Mouse (Mus musculus) heart, adult 11 months (tissue): ENCODE measurements around the gene Gpr179.
"Not testable (repeated sequence)": the region's sequence is repeated elsewhere in the genome, so short reads cannot be mapped to it uniquely, and the experiment has no call there.

ENCODE experiments used
- DNase-seq: peaks from one replicate; pipeline ENCODE4 v3.0.0; 2022

Gpr179 gene

DNA sequence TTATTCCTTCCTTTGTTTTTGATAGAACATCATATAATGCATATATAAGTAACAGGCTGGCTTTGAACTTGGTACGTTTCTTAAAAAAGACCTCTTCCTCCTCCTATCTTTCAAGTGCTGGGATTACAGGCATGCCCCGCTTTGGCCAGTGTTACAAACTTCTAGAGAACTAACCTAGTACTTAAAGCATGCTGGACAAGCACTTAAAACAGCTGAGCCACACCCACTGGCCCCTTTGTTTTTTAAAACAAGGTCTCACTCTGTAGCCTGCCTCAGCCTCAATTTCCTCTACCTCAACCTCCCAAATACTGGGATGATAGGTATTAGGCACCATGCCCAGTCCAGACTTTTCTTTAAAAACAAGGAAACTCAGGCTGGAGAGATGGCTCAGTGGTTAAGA, 2.8 kb upstream of the Gpr179 start:
- no peak for DNase-seq

DNA sequence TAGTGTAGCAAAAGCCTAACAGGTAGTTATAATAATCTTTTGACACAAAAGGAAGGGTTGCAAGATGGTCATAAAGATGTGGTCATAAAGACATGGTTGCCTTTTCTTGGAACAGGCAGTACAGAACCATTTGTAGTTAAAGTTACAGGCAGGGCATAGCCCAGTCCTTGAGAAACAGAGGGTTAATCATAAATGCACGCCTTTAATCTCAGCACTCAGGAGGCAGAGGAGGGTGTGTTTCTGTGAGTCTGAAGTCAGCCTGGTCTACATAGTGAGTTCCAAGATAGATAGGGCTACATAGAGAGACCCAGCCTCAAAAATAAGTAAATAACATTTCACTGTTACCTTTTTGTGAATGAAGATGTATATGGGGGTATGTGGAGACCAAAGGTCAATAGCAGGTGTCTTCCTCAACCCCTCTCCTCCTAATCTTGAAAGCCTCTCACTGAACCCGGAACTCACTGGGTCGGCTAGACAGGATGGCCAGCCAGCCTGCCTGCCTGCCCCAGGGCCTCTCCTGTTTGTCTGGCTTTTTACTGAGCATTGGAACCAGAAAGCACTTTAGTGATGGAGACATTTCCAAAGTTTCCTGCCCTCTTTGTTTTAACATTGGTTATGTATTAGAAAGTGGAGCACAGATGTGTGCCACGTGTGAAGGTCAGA, 1.2 kb upstream of the Gpr179 start:
- no peak for DNase-seq

DNA sequence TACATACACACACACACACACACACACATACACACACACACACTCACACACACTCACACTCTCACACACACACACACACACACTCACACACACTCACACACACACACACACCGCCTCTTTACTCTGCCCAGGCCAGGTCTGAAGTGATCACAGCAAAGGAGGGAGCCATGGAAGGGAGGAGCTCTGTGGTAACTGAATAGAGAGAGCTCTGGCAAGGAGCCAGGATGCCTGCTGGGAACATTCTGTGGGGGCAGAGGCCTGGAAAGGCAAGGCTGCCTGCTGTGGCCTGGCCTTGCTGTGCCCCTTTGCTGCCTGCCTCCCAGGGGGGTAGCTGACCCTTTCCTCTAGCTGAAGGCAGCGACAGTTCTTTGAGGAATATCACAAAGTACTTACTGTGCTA, 1.8 kb downstream of the Gpr179 start:
- peak; percentile 95 for DNase-seq

DNA sequence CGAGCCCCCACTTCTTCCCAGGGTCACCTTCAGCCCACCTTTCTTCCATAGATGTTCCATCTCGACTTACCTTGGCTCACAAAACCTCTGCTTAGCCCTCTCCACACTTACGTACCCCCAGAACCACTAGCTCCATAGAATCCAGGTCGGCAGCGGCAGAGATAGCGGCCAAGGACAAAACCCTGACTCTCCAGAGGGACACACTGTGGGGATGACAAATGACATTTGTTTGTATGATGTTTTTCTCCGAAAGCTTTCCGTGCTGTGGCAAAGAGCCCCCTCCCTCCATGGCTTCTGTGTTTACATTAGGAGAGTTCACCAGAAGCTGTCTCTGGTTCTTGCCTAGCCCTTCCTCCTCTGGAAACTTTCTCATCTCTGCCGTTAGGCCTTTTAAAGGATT, 4.6 kb downstream of the Gpr179 start:
- DNase-seq, result no peak

DNA sequence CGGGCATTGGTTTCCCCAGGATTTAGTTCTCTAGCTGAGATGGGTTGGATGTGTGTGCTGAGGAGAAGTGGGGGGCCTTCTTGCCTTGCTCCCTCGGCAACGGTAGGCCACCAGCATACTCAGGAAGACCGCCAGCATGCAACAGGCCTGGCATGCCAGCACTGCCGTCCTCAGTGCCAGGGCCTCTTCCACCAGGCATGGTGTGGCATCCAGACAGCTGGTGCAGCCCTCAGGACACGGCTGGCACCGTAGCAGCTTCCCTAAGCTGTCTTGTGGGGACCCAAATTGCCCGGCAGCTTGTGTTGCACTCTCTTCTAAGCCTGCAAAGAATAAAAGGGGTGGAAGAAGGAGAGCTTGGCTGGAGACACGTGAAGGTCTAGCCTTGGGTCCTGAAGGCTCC, 5.5 kb downstream of the Gpr179 start:
- no peak for DNase-seq

DNA sequence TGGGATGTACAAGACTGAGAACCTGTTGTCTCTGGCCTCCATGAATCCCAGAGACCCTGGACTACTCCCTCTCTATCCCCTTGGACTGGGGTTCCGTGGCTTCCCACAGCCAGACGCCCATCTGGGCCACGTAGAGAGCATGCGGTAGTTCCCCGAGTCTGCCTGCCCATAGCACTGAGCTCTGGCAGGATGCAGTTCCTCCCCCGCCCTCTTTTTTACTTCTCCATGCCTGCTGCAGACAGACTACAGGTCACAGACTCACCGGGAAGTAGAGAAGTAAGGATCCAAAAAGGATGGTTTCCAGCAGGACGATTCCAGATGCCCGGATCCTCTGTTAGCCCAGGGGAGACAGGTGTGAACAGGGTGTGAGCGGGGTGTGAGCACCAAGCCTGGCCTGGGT, 6.4 kb downstream of the Gpr179 start:
- peak; percentile 80 for DNase-seq

DNA sequence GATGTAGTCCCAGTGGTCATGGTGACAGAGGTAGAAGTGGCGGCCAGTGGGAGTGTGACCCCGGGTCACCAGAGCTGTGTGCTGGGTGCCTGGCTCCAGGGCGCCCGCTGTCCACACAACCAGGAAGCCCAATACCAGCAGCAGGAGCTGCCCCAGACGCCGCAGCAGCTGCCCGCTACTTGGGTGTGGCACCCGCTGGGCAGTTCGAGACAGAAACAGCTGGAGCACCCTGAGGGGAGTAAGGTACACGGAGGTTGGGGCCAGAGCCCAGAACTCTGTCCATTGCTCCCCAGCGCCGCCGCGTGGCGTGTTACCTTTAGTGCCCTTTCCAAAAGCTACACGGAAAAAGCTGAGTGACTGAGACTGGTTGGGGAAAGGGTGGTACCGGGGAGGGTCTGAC, 8.3 kb downstream of the Gpr179 start:
- DNase-seq, result peak; percentile 90

DNA sequence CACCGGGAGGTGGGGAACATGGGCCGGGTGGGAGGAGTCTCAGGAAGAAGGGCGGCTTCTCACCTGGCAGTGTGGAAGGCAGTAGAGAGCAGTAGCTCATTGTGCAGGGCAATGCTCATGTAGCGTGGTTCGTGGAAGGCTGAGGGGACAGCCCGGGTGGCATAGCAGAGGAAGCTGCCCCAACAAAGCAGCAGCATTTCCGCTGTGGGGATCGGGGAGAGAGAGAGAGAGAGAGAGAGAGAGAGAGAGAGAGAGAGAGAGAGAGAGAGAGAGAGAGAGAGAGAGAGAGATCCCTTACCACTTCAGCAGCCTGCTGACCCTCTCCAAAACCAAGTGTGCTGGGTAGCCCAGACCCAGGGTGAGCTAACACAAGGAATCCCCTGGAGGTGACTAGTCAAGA, 8.7 kb downstream of the Gpr179 start:
- no peak for DNase-seq

DNA sequence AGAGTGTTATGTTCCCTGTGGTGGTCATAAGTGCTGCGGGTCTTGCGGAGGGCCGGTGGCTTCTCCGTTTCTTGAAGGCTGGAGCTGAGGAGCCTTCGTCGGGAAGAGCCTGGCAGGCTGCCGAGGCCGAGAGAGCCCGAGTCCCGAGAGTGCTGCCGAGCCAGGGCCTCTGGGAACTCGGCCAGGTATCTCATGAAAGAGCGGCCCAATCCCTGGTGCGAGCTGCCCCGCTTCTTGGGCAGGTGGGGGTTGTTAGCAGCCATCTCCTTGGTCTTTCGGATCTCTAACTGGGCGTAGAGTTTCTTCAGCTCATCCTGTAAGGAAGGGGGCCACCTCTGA, 12.9 kb downstream of the Gpr179 start:
- DNase-seq, result peak; percentile 95

DNA sequence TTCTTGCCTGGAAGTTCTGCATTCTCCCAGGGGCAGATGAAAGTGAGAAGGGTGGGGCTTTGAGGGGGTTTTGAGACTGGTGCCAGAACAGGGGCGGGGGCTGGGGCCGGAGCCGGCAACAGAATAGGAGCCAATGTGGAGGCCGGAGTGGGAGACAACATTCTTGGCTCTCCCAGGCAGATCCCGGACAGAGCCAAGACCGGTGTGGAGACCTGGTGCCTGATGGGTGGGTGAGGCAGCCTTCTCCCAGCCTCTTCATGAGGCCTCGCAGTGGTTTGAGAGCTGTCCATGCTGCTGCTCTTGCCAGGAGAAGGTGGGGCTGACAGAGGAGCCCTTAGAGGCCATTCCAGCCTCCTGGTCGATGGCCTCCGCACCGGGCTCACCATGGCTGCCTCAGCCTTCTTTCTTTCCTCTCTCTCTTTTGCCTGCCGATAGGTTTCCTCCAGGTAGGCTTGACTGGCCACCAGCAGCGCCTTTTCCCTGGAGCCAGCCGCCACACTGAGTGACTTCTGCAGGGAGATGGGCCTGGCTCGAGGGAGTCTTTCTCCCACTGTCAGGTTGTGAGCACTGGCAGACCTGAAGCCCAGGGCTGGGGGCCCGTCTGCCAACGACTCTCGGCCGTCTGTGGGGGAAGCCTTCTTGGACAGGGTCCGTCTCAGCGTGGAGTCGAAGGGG, 13.4 kb downstream of the Gpr179 start:
- DNase-seq, result peak; percentile 94

DNA sequence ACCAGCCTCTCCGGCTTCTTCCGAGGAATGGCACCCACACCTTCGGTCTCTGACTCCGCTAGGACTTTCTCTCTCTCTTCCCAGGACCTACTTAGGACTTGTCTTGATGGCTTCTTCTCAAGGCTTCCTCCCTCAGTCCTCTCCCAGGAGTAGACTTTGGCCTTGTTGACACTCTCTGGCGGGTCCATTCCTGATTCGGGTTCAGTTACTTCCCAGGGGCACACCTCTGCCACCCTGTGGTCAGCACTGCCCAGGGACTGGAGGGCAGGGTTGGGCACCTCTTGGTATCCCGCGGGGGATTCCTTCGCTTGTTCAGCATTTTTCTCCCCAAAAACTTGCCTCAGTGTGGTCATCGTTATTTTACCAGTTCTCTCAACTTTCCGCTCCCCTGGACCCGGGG, 14.5 kb downstream of the Gpr179 start:
- peak; percentile 83 for DNase-seq

DNA sequence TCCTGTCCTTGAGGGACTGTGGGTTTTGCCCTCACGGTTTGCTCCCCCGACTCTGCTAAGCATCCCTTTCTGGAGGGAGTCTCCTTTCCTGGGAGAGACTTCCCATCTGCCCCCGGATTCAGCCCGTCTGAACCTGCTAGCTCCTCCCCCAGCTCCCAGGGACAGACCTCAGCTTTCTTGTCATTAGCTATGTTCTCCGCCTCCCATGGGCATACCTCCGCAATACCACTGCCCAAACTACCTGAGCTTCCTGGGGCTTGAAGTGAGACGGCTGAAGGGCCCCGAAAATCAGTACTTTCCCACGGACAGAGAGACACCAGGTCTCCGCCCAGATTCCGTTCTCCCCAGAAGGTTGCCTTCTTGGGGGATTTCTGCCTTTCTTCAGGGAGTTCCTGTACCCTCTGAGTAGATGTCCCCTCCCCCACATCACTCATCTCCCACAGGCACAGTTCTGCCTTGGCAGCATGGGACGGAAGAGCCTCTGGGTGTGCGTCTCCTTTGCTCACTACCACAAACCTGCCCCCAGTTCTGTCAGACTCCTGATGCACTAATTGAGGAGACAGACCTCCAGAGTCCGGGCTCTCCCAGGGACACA, 15.0 kb downstream of the Gpr179 start:
- no peak for DNase-seq

DNA sequence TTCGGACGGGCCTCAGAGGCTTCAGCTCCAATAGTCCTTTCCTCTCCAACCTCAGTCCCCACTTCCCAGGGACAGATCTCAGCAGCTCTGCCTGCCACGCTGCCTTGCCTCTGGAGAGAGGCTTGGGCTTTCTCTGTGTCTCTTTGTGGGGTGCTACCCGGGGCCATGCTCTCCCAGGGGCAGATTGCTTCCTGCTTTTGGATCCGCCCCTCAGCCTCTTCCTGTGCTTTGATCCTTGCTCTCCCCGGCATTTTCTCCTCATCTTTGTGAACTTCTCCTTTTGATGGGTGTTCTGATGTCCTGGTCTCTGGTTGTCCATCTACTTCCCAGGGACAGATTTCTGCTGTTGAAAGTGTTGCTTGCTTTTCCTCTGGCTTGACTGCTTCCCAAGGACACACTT, 15.6 kb downstream of the Gpr179 start:
- DNase-seq, result no peak

DNA sequence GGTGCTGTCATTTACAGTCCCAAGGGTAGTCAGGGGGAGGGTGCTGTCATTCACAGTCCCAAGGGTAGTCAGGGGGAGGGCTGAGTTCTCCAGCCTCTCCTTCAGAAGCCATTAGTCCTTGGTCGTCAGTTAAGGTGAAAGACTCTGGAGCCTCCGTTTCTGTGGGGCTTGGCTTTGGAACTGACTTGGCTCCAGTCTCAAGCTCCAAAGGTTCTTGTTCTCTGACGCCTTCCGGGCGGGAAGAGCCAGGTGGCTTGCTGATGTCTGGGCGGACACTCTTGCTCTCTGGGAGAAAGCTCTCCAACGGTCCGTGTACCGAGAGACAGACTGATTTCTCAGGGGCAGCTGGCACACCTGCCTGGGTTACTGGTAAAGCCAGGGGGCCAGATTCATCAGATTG, 17.5 kb downstream of the Gpr179 start:
- DNase-seq, result peak; percentile 88

DNA sequence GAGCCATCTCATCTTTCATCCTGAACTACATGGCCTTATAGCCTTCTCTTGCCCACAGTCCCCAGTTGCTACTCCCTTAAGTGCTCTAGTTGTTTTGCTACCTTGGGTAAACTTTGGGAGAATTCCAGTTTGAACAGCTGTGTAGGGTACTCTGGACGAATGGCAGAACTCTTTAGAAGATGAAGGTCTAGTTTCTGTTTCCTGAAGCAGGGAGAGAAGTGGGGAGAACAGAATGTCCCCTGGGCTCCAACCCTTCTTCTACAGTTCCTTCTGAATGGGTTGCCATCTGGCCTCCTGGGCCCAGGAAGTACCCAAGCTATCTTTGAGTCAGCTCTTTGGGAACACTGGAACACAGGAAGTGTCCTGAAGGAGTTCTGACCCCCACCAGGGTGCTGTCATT, 18.0 kb downstream of the Gpr179 start:
- no peak for DNase-seq

DNA sequence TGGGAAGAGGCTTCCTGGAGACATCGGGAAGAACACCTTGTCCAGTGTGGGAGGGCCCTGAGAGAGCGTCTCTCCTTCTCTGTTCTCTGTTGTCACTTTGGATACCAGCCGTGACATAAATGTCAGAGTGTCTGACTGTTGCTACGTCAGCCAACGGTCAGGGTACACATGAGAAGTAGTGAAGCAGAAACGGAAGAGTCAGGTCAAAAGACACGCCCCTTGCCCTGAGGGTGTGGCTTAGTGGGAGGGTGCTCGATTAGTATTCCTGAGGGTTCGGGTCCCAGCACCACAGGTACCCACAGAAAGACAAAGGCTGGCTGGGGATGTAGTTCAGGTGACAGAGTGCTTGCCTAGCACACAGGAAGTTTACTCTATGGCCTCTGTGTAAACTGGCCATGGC, 18.8 kb downstream of the Gpr179 start:
- DNase-seq, result peak; percentile 89

DNA sequence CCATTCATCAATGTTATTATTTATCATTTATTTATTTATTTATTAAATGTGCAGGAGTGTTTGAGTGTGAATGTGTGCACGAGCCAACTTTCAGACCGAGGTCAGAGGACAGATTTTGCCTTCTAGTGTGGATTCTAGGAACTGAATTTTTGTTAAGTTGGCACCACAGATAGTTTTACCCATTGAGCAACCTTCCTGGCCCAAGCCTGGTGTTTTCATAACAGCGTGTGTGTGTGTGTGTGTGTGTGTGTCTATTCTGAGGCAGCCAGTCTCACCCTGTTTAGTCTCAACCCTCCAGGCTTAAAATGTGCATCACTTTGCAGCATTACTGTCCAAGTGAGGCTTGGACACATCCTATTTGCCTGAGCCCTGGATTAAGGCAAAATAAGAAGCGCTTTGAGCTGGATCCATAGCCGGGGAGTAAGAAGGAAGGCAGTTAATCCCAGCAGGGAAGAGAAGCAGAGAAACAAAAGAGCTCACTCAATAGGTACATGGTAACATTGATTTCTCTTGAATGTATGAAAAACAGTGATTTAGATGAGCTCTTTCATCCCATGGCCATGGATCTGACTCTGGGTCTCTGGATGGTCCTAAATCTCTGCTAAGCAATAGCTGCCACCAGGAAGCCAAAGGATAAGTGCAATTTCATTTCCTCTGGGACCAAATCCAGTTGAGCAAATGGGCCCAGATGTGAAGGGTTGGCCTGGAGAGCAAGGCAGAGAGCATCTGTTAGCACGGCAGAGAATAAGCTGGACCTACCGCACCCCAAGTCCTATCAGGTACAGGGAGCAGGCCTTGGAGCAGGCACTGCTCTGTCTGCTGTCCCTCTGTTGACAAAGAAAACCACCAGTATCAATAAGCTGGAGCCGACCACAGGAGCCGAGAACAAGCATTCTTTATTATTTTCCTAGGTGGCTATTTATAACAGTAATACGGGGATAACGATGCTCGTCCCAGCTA, 20.4 kb downstream of the Gpr179 start:
- DNase-seq, result peak; percentile 93

DNA sequence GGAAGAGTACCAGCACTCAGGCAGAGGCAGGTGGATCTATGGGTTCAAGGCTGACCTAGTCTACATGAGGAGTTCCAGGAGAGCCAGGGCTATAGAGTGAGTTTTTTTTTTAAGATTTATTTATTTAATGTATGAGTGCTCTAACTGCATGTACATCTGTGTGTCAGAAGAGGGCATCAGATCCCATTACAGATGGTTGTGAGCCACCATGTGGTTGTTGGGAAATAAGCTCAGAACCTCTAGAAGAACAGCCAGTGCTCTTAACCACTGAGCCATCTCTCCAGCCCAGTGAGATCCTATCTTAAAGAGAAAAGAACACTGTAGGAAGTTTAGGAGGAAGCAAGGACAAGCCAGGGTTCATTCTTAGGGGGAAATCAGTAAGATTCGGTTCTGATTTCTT, 21.6 kb downstream of the Gpr179 start:
- no peak for DNase-seq

DNA sequence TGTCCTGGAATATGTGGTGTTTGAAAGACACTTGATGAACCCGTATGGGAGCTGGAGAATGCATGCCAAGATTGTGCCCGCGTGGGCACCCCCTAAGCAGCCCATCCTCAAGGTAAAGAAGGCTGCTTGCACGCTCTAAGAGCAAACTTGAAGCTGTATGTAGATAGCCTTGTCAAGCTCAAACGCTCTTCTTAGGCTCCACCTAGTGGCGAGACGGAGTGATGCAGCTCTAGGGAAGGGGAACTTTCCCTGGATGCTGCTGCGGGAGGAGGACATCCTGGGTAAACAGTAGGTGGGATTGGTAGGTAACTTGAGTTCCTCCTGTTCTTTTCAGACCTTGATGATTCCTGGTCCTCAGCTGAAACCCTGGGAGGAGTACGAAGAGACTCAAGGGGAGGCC, 23.7 kb downstream of the Gpr179 start:
- DNase-seq, result no peak

DNA sequence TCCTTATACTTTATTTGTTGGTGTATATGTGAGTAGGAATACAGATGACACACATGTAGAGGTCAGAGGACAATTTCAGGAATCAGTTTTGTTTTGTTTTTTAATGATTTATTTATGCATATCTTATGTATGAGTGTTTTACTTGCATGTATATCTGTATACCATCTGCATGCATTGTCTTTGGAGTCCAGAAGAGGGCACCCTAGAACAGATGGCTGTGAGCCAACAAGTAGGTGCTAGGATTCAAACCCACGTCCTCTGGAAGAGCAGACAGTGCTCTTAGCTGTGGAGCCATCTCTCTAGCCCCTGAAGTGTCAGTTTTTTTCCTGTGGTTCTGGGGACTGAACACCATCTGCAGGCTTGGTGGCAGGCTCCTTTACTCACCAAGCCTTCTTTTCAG, 26.7 kb downstream of the Gpr179 start:
- no peak for DNase-seq

DNA sequence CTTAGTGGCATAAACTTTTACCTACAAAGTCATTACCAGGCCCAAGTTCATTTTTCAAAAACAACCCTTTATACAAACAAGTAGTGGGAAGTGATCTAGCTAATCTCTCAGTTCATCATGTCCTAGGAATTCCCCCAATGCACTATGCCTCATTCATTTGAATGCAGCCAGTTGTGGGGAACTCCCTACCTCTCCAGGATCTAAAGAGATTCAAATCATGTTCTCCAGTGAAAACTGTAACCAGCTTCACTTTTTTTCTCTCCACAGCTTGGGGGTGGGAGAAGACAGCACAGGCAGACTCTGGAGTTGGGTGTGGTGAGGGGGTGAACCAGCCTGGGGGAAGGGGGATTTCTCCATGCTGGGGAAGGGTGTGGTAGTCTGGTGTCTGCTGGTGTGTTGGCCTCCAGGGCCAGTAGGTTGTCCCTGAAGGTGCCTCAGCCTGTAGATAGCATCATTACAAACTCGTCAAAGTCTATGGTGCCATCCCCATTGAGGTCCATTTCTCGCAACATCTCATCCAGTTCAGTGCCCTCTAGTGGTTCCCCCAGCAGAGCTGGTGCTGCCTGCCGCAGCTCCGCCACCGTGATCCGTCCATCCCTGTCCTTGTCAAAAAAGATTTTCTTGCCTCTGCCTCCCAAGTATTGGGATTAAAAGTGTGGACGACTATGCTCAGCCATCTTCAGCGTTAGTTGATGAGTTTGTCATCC, 29.8 kb downstream of the Gpr179 start:
- DNase-seq, result not testable (repeated sequence)

DNA sequence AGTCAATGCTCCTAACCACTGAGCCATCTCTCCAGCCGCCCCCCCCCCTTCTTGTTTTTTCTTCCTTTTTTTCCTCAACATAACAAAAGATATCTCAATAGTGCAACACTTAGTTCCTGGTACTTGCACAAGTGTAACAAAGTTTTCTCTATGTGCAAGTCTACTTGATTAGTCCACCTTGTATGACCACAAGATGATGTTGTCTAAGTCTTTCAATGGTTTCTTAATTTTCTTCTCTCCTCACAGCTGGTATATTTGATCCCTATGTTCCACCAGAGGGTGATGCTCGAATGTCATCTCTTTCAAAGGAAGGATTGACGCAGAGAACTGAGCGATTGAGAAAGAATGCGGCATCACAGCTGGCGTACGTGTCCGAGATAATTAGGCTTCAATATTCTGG, 30.7 kb downstream of the Gpr179 start:
- DNase-seq, result no peak
